Mouse (Mus musculus) monocyte, adult 5-6 weeks (primary cell): Measurements from ENCODE around the gene Gm2174. TPM values are rescaled to one million over a fixed set of nuclear protein-coding genes. Genes with fewer than 3 reads are reported as not detected.

Source experiments
- ATAC-seq: fragments of 153-309, 156-312 bp; replicated peaks from 2 replicates; pipeline ENCODE4 v1.8.0; 2017; ENCODE audit warnings: mild to moderate bottlenecking; ENCODE audit not compliant: low TSS enrichment, insufficient number of reproducible peaks, severe bottlenecking, poor library complexity, low FRiP score
- total RNA-seq: library from RNA; stranded (forward); fragments of 200-1000, 200-491, 200-594 nt; gene quantifications from 3 replicates; pipeline ENCODE4 v1.2.3, GENCODE M21; 2017

The Gm2174 gene
- 8.1 to 16.1 TPM in 2 of 3 replicates, not detected in the other for total RNA-seq

DNA sequence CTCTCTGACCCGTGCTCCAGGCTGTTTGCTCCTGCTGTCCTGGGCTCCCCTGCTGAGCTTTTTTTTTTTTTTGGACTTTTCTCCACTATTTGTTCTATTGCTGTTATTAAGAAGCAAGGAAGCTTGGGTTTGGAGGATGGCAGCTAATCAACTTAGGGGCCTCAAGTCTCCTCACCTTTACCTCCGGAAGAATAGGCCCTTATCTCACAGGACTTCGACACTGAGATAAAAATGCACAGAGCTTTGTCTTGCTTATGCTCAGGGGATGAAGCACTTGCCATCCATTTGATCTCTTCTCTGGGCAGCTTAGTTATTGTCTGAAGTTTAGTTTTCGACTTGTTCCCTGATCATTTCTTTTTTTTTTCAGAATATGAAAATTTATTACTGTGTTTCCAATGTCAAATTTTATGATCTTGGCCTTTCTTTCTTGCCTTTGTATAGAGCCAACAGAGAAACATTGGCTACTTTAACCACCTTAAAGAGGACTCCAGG, at the start of gene Gm2174:
Gene Gm2174 (plus strand): TSS at position 442 of the 492 bp plus-strand sequence.
- ATAC-seq, result no peak

GRCm38 (mm10) chrX:56404646-56405045, 43.1 kb upstream of the Gm2174 start:
- no peak for ATAC-seq

DNA sequence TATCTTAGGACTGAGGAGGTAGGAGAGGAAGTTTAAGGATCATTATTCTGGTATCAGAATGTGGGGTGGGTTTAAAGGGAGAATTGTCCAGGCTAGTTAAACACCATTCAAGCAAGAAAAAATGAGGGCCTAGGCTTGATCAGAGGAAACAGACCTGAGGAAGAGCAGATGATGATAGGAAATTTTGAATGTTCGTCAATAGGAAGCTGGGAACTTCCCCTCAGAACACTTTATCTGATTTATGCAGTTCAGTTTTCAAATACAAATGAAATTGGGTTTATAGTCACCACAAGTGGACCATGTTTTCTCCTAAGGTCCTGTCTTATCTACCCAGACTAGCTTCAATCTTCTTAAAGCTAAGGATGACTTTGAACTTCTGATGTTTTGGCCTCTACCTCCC, 42.3 kb upstream of the Gm2174 start:
- ATAC-seq, result no peak

DNA sequence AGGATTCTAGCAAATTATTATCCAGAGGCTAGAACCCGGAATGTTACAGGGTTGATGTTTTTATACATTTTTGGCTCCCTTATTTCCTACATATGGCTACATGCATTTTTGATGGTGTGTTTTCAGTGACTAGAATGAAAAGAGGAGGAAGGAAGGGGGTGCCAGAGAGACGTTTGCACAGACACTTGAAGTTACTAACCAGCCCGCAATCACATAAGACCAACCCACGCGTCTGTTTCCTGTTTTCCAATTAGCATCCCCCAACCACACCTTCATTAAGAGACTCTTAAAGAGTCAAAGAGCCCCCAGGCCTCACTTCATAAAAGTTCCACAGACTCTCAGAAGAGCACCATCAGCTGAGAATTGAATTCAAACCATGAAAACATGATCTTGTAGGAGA, 41.6 kb upstream of the Gm2174 start:
- no peak for ATAC-seq

DNA sequence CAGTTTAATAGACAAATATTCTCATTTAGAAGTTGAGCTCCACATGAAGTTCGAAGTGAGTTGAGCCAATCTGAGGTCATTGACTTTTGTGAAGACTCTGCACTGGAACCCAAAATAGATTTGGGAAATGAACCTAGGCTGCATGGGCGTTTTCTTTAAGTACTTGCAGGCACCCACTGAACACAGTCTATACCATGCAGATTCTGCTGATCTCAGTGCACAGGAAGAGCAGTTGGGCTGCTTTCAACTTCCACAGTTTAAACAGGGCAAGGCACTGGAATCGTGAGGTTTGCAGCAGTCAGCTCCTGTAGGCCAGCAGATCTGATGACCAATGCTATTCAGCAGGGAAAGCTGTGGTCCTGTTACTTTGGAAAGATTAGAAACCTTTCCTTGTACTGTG, 31.5 kb upstream of the Gm2174 start:
- no peak for ATAC-seq

DNA sequence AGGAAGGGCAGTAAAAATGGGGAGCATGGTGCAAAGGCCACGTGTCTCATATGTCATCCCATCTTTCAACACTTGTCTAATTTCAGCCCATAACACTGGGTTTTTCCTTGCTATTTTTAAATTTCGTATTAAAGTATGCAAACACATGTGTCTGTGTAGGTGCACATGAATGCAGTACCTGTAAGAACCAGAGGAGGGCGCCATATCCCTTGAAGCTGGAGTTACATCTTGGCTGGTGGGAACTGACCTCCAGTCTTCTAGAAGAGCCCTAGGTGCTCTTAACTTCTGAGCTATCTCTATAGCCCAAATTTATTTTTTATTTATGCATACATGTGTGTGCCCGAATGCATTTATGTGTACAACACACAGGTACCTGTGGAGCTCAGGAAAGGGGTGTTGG, 30.2 kb upstream of the Gm2174 start:
- no peak for ATAC-seq

- no peak for ATAC-seq
Observed at GRCm38 (mm10) chrX:56430601-56431000, 17.2 kb upstream of the Gm2174 start.

DNA sequence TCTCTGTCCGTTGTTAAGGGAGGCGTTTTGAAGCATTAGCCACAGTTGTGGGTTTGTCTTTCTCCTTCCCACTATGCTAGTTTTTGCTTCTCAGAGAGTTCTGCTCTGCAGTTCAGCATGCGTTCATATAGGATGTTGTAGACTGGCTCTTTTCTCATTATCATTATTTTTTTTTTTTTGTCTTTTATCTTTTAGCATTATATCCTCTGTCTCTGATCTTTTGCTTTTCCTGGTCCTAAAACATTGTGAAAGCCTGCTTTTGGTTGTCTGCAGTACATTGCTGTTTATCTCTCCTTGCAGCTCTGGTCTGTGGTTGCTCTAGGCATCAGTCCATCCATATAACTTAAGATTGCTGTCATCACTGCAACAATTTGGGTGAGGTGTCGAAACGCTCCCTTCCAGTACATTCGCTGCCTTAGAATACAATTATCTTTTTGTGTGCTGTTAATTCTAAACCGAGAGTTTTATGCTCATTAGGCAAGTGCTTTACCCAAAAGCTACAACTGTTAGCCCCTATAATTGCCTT, 11.9 kb upstream of the Gm2174 start:
- no peak for ATAC-seq

GRCm38 (mm10) chrX:56446487-56447428, 1.0 kb upstream of the Gm2174 start:
- ATAC-seq, result no peak

- peak; percentile 90 for ATAC-seq
Observed at GRCm38 (mm10) chrX:56454671-56455371, 7.1 kb downstream of the Gm2174 start, which contains the start of gene Ints6l. Gene Ints6l (plus strand): TSS chrX:56454857.

- ATAC-seq, result peak; percentile 95
Observed at GRCm38 (mm10) chrX:56455372-56456246, 7.8 kb downstream of the Gm2174 start.

DNA sequence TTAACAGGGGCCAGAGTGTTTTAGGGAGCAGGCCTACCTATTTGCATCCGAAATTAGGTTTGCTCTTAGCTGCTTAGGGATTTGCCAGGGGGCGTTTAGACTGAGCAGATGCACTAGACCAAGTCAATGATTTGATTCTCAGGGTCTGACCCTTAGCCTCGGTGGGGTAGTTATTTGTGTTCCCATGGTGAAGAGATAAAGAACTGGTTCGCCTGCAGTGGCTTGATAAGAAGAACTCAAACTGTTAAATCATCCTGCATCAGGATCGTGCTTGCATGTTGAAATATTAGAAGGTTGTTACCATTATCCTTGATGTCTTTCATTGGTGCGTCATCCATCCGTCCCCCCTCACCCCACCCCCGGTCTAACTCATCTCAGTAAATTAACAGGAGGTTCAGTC, 8.6 kb downstream of the Gm2174 start:
- no peak for ATAC-seq

DNA sequence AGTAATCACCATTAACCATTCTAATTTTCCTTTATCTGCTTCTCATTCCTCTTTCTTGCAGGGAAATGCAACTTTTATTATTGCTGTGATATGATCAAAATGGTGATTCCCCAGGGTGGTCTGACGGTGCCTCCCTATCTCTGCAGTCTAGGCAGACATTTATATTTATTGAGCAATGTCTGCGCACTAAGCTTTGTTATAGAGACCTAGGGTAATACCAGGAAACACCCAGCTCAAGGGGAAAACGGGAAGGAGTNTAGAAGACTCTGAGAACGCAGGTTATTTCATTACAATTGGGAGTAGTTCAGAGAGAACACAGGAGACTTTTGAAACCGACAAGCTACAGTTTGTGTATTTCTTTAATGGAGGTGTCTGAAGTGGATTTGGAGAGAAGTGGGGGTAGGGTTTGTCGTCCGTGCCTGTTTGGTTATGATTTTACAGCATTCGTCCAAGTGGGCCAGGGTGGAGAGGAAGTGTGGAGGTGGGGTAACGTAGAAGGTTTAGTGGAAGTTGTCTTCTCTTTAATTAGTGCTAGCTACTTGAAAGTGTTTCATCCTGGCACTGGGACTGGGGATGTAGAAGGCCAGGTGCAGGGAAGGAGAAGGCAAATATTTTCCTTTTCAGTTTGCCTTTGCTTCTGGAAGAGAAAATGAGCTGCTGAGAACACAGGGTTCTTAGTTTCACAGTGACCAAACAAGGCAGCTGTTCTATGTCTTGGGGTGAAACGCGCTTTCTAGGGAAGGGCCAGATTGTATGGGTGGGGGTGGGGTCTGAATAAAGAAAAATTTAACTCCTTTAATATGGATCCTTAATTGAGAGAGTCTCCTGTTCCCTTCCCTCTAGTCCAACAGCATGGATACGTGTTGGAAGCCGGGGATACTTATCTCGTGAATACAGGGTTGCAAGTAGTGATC, 14.5 kb downstream of the Gm2174 start:
- ATAC-seq, result no peak

- no peak for ATAC-seq
Observed at GRCm38 (mm10) chrX:56464906-56465305, 17.1 kb downstream of the Gm2174 start.

- no peak for ATAC-seq
Observed at GRCm38 (mm10) chrX:56467688-56468087, 19.9 kb downstream of the Gm2174 start.

DNA sequence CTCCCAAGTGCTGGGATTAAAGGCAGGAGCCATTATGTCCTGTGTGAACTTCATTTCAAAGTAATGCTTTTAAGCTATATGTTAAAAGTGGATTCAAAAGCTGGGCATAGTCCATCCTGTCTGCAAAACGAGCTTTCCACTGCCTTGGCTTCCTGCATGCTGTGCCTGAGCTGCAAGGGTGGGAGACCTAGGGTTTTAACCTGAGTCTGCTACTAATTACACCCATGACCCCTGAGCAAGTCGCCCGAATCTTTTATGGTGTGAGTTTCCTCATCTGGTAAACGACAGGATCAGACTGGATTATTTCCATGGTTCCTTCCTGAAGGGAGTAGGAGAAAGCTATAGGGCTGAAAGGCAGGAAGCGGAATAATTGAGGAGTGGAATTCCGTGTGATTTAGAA, 20.7 kb downstream of the Gm2174 start:
- no peak for ATAC-seq

- no peak for ATAC-seq
Observed at GRCm38 (mm10) chrX:56474035-56474434, 26.3 kb downstream of the Gm2174 start.

DNA sequence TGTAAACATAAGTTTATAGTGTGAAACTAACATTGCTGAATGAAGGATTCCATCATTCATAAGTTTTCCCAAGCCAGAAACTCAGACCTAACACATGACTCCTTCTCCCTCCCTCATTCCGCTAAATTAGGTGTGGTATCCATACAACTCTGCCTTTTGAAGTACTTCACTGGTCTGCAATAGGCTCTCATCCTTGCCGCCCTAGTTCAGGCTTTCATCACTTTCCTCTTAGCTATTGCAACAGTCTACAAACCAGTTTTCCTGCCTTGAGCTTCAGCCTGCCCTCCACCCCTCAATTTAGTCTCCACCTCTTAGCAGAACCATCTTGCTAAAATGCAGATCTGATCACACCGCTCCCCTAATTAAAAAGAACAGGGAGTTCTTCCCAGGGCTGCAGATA, 29.8 kb downstream of the Gm2174 start:
- ATAC-seq, result no peak
